Mouse (Mus musculus): Measurements from ENCODE around the gene Aamp. TPM values are rescaled to one million over a fixed set of nuclear protein-coding genes. Genes with fewer than 3 reads are reported as not detected.

Gene Aamp
- total RNA-seq, 2 experiments from 2014 or later = 131 to 139 TPM

DNA sequence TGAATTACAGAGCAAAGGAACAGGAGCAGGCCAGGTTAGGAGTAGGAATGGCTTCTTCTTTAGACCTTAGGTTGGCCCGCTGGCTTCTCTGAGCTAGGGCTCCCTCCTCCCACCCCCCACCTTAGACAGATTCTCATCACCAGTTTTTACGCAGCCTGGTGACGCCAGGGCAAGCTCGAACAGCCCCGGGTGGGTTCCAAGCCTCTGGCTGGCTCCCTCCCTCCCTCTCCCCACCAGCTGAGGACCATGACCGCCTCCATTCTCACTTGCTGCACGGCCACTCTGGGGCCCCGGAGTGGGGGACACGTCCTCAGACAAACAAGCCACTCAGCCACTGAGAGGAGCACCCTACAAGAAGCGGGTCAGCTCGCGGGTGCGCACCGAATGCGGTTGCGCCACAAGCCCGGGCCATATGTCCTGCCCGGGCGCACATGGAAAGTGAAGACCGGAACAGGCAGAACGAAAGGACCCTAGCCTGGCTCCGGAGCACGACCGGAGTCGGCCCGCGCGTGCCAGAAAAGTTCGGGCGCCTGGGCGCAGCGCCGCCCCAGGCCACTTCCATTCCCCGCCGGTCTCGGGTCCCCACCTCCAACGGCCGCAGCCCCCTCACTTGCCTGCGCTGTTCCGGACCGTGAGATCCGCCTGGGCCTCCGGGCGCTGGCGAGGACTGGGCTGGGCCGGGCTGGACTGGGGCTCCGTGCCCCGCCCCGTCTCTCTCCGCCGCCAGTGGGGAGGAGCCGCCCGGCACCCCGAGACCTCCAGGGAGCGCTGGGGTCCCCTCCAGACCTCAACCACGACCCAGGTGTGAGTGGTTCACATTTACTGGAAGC, 19.2 kb upstream of the Aamp start:
- peak in 1 of 2 experiments; percentile 86 for DNase-seq (ENCODE audit: extremely low spot score in 1 of 2, low spot score in 2 of 2)
- intact Hi-C loops (cut with DNase I) = no loop called here

DNA sequence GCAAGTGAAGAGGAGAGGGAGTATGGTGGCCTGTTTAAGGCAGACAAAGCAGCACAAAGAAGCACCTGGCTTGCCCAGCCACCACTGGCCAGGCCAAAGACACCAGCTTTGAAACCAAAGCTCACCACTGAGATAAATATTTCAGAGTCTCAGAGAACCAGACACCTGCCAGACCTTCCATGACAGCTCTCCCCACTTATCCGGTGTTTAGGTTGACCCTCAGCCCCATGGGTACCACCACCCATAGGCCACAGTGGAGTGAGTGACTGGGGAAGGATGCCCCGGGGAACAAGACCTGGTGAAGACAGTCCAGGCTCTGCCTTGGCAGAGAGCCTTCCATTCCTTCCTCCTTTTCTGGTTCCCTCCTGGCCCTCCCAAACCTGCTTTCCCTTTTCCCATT, 18.3 kb upstream of the Aamp start:
- intact Hi-C loops (cut with DNase I) = no loop called here
- DNase-seq (ENCODE audit: extremely low spot score in 1 of 2, low spot score in 2 of 2) = no peak

DNA sequence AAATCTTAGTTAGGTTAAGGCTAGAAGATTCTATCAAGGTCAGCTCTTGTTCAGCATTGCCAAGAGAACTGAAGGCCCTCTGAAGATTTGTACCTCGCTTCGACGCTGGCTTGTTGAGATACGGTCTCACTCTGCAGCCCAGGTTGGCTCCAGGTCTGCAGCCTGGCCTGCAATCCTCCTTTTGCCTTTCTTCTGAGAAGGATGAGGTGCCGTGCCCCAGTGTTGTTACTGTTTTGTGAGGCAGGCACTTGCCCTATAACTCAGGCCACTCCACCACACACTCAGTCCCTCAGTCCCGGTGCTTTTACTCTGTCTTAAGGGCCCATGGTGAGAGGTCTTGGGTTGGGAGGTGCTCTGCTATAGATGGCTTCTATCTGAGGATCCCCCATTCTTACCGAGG, 17.7 kb upstream of the Aamp start:
- intact Hi-C loops (cut with DNase I) = no loop called here
- DNase-seq (ENCODE audit: extremely low spot score in 1 of 2, low spot score in 2 of 2) = no peak

DNA sequence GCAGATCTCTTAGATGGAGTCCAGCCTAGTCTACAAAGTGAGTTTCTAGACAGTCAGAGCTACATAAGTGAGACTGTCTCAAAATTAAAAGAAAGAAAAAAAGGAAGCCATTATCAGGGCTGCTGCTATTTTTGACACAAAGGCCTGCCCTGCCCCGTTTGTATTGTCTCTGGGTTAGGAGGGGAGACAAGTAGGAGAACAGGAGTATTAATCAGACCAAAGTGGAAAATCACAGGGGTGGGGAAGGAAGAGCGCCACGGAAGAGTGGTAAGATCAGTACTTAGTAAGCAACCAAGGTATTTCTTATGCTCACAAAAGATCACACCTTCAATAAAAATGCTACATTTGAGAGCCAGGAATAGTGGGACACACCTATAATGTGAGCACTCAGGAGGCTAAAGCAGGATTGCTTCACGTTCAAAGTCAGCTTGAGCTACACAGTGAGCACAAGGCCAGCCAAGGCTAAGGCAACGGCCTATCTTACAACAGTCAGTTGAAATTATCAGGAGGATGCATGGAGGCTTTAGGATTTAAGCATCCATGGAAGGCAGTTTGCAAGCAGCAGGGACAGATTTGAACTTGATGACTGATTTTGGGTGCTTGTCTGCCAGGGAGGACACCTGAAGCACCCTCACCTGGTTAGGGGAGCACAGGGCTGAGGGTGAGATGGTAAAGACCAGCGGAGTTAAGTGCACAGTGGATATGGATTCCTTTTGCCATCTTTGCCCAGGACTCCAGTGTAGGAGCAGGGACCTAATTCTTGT, 16.0 kb upstream of the Aamp start:
- intact Hi-C loops (cut with DNase I) = no loop called here
- DNase-seq (ENCODE audit: extremely low spot score in 1 of 2, low spot score in 2 of 2) = no peak

DNA sequence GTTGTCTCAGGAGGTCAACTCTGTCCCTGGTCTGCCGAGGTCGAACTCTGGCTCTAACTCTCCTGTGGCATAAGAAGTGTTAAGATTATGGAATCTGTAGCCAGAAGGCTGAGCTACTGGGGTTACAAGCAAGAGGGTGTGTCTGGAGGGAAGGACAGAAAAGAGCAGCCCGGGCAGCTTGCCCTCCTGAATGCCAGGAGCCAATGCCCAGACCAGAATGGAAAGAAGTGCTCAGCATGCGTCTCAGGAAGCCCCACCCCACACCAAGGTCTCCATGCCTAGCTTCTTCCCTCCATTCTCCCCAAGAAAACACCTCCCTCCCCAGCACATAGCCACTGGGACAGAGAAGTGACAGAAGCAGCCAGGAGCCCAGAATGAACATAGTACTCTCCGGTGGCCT, 14.5 kb upstream of the Aamp start:
- DNase-seq (ENCODE audit: extremely low spot score in 1 of 2, low spot score in 2 of 2) = peak in 1 of 2 experiments; percentile 38
- intact Hi-C loops (cut with DNase I) = no loop called here

DNA sequence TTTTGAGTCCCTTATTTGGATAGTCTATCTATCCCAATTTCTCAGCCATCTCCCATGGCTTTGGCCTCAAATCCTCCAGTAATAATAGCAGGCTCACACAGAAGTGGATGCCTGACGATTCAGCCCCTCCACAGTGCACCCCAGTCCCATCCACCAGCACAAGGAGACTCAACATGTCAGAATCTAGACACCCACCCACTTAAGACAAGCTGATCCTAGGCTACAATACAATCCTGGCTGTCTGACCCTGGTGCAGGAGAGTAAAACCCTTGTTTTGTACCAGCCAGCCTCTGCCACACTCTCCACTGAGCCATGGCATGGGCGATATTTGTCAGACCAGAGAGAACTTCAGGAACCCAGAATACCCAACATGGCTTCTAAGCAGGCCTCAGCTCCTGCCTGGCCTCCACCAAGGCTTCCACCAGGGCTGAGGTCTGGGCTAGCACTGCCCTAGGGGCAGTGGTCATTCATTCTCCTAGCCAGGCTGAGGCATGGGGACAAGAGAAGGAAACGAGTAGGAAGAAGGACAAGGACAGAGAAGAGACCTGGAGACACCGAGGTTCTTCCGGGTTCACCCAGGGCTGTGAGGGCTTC, 13.7 kb upstream of the Aamp start:
- intact Hi-C loops (cut with DNase I) = no loop called here
- no peak for DNase-seq (ENCODE audit: extremely low spot score in 1 of 2, low spot score in 2 of 2)

DNA sequence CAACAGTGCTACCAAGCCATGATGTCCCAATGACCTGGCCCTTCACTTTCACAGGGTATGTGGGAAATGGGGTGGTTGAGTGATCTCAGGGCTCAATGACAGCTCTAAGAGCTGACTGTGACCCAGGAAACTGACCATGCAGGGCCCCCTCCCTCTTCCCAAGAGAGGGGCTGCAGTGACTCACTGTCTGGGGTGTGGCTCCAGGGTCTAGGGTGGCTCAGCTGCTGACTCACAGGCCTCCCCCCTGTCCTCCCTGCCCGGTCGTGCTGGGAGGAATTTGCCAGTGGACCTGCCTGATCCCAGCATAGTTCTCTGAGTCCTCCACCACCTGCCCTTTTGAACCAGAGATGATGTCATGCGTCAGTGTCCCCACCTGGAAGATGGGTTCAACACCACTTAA, 12.7 kb upstream of the Aamp start:
- DNase-seq (ENCODE audit: extremely low spot score in 1 of 2, low spot score in 2 of 2) = no peak
- intact Hi-C loops (cut with DNase I) = no loop called here

DNA sequence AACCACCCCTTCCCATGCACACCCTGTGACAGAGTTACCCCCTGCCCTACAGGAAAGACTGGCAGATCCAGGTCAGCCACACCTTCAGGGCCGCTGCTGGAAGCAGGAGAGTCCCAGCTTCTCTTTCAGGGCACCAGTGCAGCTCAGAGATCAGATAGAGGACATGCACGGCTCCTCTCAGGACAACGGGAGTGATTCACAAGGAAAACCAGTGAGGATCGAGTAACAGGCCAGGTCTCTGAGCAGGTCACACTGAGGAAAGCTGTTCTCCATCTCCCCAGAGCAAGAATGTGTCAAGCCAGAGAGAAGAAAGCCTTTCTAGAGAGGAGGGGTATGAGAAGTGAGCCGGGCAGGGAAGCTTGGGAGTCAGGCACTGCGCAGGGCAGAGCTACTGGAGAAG, 11.9 kb upstream of the Aamp start:
- no peak for DNase-seq (ENCODE audit: extremely low spot score in 1 of 2, low spot score in 2 of 2)
- intact Hi-C loops (cut with DNase I) = no loop called here

DNA sequence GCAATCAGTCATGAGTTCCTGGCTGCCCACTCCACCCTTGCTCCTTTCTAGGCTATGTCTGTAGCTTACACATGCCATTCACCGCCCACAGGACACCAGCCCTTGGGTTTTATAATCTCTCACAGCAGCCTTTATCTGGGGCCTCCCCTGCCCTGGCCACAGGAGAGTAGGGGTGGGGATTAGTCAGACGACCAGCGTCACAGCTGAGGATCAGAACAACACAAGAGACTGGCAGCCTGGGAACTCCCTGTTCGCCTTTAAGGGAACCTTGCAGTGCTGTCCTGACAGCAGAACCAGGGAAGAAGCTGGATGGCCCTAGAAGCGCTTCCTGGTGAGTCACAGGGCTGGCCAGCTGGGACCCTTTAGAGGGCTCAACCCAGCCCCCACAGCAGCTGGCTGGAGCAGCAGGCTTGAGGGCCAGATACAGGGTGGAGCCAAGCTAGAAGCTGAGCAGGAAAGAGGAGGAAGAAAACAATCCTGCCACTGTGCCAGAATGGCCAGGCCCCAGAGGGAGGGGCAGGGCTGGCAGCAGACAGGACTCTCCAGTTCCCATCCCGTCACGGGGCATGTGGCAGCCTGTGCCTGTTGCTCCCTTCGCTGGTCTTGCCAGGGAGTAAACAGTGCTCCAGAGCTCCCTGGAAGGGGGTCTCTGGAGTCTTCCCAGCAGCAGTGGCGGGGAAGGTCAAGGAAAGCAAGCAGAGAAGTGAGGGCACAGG, 11.1 kb upstream of the Aamp start:
- intact Hi-C loops (cut with DNase I) = no loop called here
- peak; percentile 81 to 92 for DNase-seq (ENCODE audit: extremely low spot score in 1 of 2, low spot score in 2 of 2)

DNA sequence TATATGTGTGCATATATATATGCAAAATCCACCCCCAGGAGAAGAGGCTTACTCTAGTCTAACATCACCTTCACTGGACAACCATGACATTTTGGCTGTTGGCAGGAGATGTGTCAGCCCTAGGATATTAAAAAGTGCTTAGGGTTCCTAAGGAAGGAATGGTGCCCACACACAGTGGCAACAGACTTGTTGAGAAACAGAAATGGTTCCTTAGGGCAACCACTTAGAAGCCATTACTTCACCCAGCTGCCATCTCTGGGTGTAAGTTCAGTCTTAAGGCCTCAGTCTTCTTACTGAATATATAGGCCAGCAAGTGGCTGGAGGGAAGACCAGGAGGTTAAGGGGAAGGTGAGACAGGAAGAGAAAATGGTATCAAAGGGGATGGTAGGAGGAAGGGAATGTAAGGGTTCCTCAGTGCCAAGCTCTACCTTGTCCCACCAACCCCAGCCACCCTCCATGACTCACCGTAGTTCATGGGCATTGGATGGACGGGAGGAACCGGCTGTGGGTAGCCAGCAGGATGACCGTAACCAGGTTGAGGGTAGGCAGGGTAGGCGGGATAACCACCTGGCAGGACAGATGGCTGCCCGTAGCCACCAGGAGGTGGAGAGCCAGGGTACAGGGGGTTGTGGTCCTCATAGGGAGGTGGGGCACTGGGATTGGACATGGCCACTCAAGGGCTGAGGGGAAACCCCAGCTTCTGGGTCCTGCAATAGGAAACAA, 10.4 kb upstream of the Aamp start:
- intact Hi-C loops (cut with DNase I) = no loop called here
- DNase-seq (ENCODE audit: extremely low spot score in 1 of 2, low spot score in 2 of 2) = no peak

DNA sequence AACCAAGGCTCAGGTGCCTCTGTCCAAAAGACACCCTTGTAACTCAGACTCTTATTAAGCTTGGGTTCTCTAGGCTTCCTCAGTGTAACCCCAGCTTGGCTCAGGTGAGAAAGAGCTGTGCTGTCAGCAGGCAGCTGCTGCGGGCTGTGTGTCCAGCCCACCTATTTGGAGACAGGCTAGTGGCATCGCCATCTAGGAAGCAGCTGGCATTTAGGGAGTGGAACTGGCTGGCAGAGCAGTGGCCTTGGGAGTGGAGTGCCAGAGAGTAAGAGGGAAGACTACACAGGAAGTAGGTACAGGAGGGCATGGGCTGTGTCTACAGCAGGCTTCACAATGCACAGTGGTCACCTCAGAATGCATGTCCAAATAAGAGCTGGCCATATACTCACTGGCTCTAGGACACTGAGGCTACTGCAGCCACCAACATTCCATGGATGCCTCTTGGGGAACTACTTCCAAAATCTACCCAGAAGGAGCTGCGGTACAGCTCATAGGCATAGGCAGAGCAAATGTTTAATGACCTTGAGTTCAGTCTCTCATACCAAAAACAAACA, 9.6 kb upstream of the Aamp start:
- intact Hi-C loops (cut with DNase I) = no loop called here
- no peak for DNase-seq (ENCODE audit: extremely low spot score in 1 of 2, low spot score in 2 of 2)

DNA sequence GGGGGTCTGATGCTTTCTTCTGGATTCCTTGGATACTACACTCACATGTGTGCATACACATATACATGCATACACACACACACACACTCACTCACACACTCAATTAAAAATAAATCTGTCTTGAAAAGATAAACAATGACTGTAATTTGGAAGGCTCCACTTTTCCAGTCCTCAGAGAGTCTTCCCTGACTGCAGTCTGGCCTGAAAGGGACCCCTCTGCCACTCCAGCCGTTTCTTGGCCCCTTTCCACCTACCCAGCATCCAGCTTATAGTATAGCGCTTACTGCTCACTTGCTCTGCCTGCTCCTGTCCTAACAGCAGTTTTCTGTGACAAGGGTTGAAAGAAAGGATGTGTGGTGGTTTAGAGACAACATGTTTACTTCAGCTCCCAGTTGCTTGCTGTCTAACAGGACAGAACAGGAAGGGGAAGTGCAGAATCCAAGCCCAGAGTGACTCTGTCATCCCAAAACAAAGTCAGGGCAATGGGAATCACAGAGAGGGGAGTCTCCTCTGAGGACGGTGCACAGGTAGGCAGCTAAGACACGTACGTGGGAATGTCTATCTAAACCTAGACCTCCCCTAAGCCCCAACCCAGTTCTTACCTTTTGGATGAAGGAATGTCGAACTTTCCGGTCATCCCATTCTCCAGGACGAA, 8.9 kb upstream of the Aamp start:
- no peak for DNase-seq (ENCODE audit: extremely low spot score in 1 of 2, low spot score in 2 of 2)

DNA sequence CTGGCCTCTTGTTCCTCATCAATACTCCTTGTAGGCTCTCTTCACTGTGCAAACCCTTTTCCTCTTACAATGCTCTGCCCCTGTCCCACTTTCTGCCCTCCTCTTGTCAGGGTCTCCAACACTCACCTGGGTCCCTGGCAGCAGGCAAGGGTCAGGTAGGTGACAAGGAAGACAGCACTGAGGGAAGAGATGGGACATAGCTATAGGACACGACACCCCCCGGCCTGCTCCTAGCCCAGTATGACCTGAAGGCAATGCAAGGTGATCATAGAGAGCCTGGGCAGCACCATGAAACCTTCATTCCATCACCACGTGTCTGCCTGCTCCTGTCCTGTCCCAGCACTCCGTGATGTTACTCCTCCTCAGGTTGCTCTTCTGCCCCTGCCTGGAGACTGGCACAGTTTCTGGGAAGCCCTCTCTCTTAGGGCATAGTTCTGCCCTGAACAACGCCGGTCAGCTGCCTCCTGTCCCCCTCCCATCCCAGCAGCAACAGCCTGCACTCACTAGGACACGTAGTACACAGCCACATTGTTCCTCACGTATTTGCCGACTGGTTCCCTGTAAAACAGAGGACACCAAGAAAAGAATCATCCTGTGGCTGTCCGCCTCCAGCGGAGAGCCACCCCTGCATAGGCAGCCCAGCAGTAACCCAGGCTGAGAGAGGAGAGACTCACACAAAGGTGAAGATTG, 7.9 kb upstream of the Aamp start:
- intact Hi-C loops (cut with DNase I) = no loop called here
- no peak for DNase-seq (ENCODE audit: extremely low spot score in 1 of 2, low spot score in 2 of 2)

More for the DNA sequence above, 8.9 kb upstream of the Aamp start:
- intact Hi-C loops (cut with DNase I) = no loop called here

DNA sequence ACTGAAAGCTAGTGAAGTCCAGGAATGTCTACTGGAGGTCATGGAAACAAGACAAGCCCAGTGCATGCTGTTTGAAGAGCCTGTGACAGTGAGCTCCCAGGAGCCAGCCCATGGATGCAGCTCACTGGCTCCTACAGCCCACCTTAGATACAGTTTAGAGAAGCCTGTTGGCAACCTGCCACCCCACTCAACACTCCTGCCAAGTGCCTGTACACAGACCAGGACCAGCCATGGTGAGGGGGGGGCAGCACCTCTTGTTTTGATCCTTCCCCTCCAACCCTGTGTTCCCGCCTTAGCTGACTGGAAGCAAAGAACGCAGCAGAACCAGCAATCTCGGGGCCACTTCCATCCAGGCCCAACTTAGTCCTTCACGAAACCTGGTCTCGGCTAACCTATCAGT, 5.6 kb upstream of the Aamp start:
- intact Hi-C loops (cut with DNase I) = no loop called here
- DNase-seq (ENCODE audit: extremely low spot score in 1 of 2, low spot score in 2 of 2) = peak in 1 of 2 experiments; percentile 56

DNA sequence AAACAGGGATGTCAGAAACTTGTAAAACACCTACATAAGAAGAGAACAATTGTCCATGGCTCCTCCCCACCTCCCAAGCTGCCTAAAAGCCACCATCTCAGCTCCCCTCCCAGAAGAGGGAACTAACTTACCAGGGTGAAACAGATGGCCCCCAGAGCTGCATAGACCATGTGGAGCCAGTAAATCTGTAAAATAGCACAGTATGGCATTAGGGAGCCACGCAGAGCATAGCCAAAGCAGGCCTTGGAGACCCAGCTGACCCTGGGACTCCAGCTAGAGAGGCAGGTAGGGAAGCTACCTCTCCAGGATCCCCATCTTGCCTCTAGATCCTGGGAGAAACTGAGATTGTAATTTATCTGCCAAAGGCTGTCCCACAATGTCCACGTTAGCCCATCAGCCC, 5.2 kb upstream of the Aamp start:
- DNase-seq (ENCODE audit: extremely low spot score in 1 of 2, low spot score in 2 of 2) = no peak
- intact Hi-C loops (cut with DNase I) = no loop called here

DNA sequence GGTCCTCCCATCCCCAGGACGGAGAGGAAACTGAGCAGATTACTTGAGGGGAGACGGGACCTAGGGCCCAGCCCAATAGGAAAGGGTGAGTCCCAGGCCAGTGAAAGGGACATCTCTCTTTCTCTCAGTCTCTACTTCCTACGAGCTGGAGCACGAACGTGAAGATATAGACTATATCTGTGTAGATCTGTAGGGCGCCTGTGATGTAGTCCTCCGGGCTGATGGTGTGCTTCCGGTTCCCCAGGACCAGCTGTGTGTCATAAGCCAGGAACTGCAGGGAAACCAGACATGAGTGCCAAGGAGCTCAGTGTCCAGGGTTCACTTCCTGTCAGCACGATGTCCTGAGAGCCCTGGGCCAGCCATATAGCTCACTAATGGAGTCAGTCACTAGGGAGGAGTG, 4.7 kb upstream of the Aamp start:
- no peak for DNase-seq (ENCODE audit: extremely low spot score in 1 of 2, low spot score in 2 of 2)
- intact Hi-C loops (cut with DNase I) = no loop called here

DNA sequence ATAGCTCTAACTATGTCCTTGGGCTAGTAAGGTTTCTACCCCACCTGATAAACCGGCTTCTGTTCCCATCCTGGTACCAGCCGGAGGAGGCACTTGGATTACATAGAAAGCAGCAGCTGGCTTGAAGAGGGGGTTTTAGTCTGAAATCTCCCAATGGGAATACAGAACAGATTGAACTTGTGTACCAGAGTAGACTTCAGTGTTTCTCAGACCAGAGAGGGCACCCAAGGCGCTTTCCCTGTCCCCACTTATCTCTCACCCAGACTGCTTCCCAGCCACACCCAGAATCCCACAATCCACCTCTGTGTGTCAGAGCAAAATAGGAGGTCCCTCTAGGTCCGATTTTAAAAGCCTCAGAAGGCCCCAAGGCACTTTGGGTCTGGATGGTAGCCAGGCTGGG, 3.8 kb upstream of the Aamp start:
- intact Hi-C loops (cut with DNase I) = no loop called here

More for the DNA sequence above, 3.8 kb upstream of the Aamp start:
- no peak for DNase-seq (ENCODE audit: extremely low spot score in 1 of 2, low spot score in 2 of 2)

All from left cerebral cortex, postnatal 10 days (tissue).